Mouse (Mus musculus) liver, postnatal 0 days (tissue): ENCODE measurements at regions not wholly inside any gene's neighbourhood (a gene's known extent, or its start where the extent isn't known, plus 50 kb on each side); places are given as distances from the start of the nearest gene placed in this dataset.

Experiments used
- ATAC-seq: fragments of 200-750 bp; cut with Nextera tagmentation; 2 replicates; pipeline ENCODE4 v1.8.0; 2017; ENCODE audit warnings: mild to moderate bottlenecking, moderate library complexity
- DNase-seq: peaks from one replicate; pipeline ENCODE4 v3.0.0-alpha.2; 2016
- H3K27ac ChIP-seq: fragments of 300-500 bp; sonication (generic); 2 replicates; pipeline ENCODE4 v1.5.1; 2014; ENCODE audit warnings: antibody characterized with exemption, moderate library complexity, mild to moderate bottlenecking, low read depth
- H3K27me3 ChIP-seq: fragments of 300-500 bp; sonication (generic); 2 replicates; pipeline ENCODE4 v1.6.1; 2014; ENCODE audit warnings: low read length, control low read depth, mixed read lengths; ENCODE audit not compliant: insufficient read depth
- H3K36me3 ChIP-seq: fragments of 300-500 bp; sonication (generic); replicated peaks from 2 replicates; pipeline ENCODE4 v1.6.1; 2014; ENCODE audit warnings: mild to moderate bottlenecking, control low read depth, low read length, moderate library complexity, mixed read lengths; ENCODE audit not compliant: insufficient read depth
- H3K4me1 ChIP-seq: fragments of 300-500 bp; sonication (generic); 2 replicates; pipeline ENCODE4 v1.6.1; 2014; ENCODE audit warnings: antibody characterized with exemption, mild to moderate bottlenecking, control low read depth; ENCODE audit not compliant: insufficient read depth
- H3K4me2 ChIP-seq: fragments of 300-500 bp; sonication (generic); 2 replicates; pipeline ENCODE4 v1.6.1; 2014; ENCODE audit warnings: low read depth, mild to moderate bottlenecking, low read length, moderate library complexity, mixed read lengths
- H3K4me3 ChIP-seq: fragments of 300-500 bp; sonication (generic); 2 replicates; pipeline ENCODE4 v1.5.1; 2014; ENCODE audit warnings: low read depth, low read length
- H3K9ac ChIP-seq: fragments of 300-500 bp; sonication (generic); replicated peaks from 2 replicates; pipeline ENCODE4 v1.6.1; 2014; ENCODE audit warnings: mild to moderate bottlenecking, moderate library complexity
- H3K9me3 ChIP-seq: fragments of 300-500 bp; sonication (generic); 2 replicates; pipeline ENCODE4 v1.6.1; 2016; ENCODE audit warnings: mild to moderate bottlenecking, control low read depth, low read length, mixed read lengths
- CTCF ChIP-seq: sonication (generic); IDR thresholded peaks from 2 replicates; pipeline ENCODE4 v1.5.1; 2016; ENCODE audit warnings: antibody characterized with exemption, low read depth
- EP300 ChIP-seq: IDR thresholded peaks from 2 replicates; pipeline ENCODE4 v1.6.1; 2016; ENCODE audit warnings: antibody characterized with exemption, low read depth, mild to moderate bottlenecking
- WGBS: fragments of 180-500 bp; shearing (Covaris S2); extraction: QIAGEN DNeasy Blood & Tissue Kit; methylation state at CpG from one replicate; pipeline ENCODE4 v1.1.7; 2014; ENCODE audit not compliant: insufficient replicate concordance; 5-methylcytosine and 5-hydroxymethylcytosine counted together

GRCm38 (mm10) chr3:102574320-102574719, 104.6 kb downstream of the Ngf start:
- Histone ChIP-seq H3K27me3 (no peaks in the 10 kb centered on the region), H3K9me3 (no peaks in the 10 kb centered on the region), H3K36me3 (no peaks in the 10 kb centered on the region), H3K4me1 (no peaks in the 10 kb centered on the region), H3K4me3 (no peak overlapping the region), H3K27ac (no peak overlapping the region), H3K4me2 (no peak overlapping the region), H3K9ac (no peak overlapping the region)
- no peak for ATAC-seq
- no peak for DNase-seq
- TF ChIP-seq EP300 (no peak), CTCF (no peak)
- WGBS: 61% methylated on average over 2 of the region's 2 CpGs

- Histone ChIP-seq H3K27ac (no peak overlapping the region), H3K4me2 (no peak overlapping the region), H3K9me3 (no peaks in the 10 kb centered on the region), H3K36me3 (no peaks in the 10 kb centered on the region), H3K4me1 (no peaks in the 10 kb centered on the region), H3K27me3 (no peaks in the 10 kb centered on the region), H3K4me3 (no peak overlapping the region), H3K9ac (no peak overlapping the region)
- DNase-seq (no peak), ATAC-seq (no peak)
- WGBS: 65% methylated on average over 2 of the region's 2 CpGs
- TF ChIP-seq CTCF: no peak
- no peak for TF ChIP-seq EP300
Observed at GRCm38 (mm10) chr3:102576896-102577295, 107.2 kb downstream of the Ngf start.

- Histone ChIP-seq H3K4me3 (no peak overlapping the region), H3K4me2 (no peak overlapping the region), H3K4me1 (no peaks in the 10 kb centered on the region), H3K27me3 (no peaks in the 10 kb centered on the region), H3K9ac (no peak overlapping the region), H3K27ac (no peak overlapping the region), H3K36me3 (no peaks in the 10 kb centered on the region), H3K9me3 (no peaks in the 10 kb centered on the region)
- WGBS: 61% methylated on average over 3 of the region's 3 CpGs
- TF ChIP-seq EP300 (no peak), CTCF (no peak)
- no peak for DNase-seq
- no peak for ATAC-seq
Observed at GRCm38 (mm10) chr3:102581830-102582229, 112.1 kb downstream of the Ngf start.

GRCm38 (mm10) chr3:102585136-102585535, 115.4 kb downstream of the Ngf start:
- no peaks in the 10 kb centered on the region for H3K27me3 ChIP-seq

GRCm38 (mm10) chr3:102586221-102586620, 116.5 kb downstream of the Ngf start:
- no peaks in the 10 kb centered on the region for H3K9me3 ChIP-seq
- H3K36me3 ChIP-seq: no peaks in the 10 kb centered on the region
- no peak overlapping the region for H3K4me3 ChIP-seq
- DNase-seq (no peak), ATAC-seq (no peak)
- no peak for TF ChIP-seq CTCF
- TF ChIP-seq EP300: no peak
- no peak overlapping the region for H3K4me2 ChIP-seq
- H3K4me1 ChIP-seq: no peaks in the 10 kb centered on the region
- WGBS: 59% methylated on average over 5 of the region's 5 CpGs
- H3K9ac ChIP-seq: no peak overlapping the region
- no peak overlapping the region for H3K27ac ChIP-seq
- no peaks in the 10 kb centered on the region for H3K27me3 ChIP-seq

More at GRCm38 (mm10) chr3:102585136-102585535, 115.4 kb downstream of the Ngf start:
- Histone ChIP-seq H3K36me3 (no peaks in the 10 kb centered on the region), H3K4me2 (no peak overlapping the region), H3K9ac (no peak overlapping the region), H3K4me3 (no peak overlapping the region), H3K27ac (no peak overlapping the region), H3K4me1 (no peaks in the 10 kb centered on the region), H3K9me3 (no peaks in the 10 kb centered on the region)
- 69% methylated on average over 2 of the region's 2 CpGs for WGBS
- no peak for ATAC-seq
- TF ChIP-seq CTCF: no peak
- no peak for TF ChIP-seq EP300
- no peak for DNase-seq

GRCm38 (mm10) chr3:102592041-102592440, 122.3 kb downstream of the Ngf start:
- 78% methylated on average over 7 of the region's 7 CpGs for WGBS
- no peak for ATAC-seq
- H3K4me1 ChIP-seq: no peaks in the 10 kb centered on the region

GRCm38 (mm10) chr3:102596944-102597551, 127.3 kb downstream of the Ngf start:
- H3K36me3 ChIP-seq: no peaks in the 10 kb centered on the region
- H3K9me3 ChIP-seq: no peaks in the 10 kb centered on the region
- ATAC-seq: no peak
- H3K27me3 ChIP-seq: no peaks in the 10 kb centered on the region
- no peak overlapping the region for H3K9ac ChIP-seq
- no peak overlapping the region for H3K4me3 ChIP-seq
- H3K27ac ChIP-seq: no peak overlapping the region
- DNase-seq: no peak
- TF ChIP-seq EP300 (no peak), CTCF (no peak)
- no peak overlapping the region for H3K4me2 ChIP-seq
- no peaks in the 10 kb centered on the region for H3K4me1 ChIP-seq
- 66% methylated on average over 4 of the region's 4 CpGs for WGBS

More at GRCm38 (mm10) chr3:102592041-102592440, 122.3 kb downstream of the Ngf start:
- Histone ChIP-seq H3K9me3 (no peaks in the 10 kb centered on the region), H3K9ac (no peak overlapping the region), H3K4me2 (no peak overlapping the region), H3K36me3 (no peaks in the 10 kb centered on the region), H3K27ac (no peak overlapping the region), H3K4me3 (no peak overlapping the region), H3K27me3 (no peaks in the 10 kb centered on the region)
- DNase-seq: no peak
- no peak for TF ChIP-seq EP300
